Mouse (Mus musculus): ENCODE measurements around the gene Leng1. TPM values are rescaled to one million over a fixed set of nuclear protein-coding genes. Genes with fewer than 3 reads are reported as not detected.
"Not testable (repeated sequence)": the region's sequence is repeated elsewhere in the genome, so short reads cannot be mapped to it uniquely, and the experiment has no call there.

The Leng1 gene
- polyA plus RNA-seq, 1 experiment from 2014 or later = 13.4 TPM

GRCm38 (mm10) chr7:3706343-3706934 lies 40.8 kb upstream of the Leng1 start:
- peaks cover 23% of the 10 kb centered on the region for H3K36me3 ChIP-seq (ENCODE audit: control insufficient read depth, insufficient read depth, low read length)
- H3K4me3 ChIP-seq (ENCODE audit: low read depth, low read length) = peak overlapping the region; percentile 95
- no peaks in the 10 kb centered on the region for H3K9me3 ChIP-seq (ENCODE audit: control insufficient read depth, low read length)
- H3K4me1 ChIP-seq (replicated peaks; ENCODE audit: control insufficient read depth, insufficient read depth, low read length) = peaks cover 7% of the 10 kb centered on the region; the same call in 1 of the 2 replicates
- ATAC-seq (replicated peaks; ENCODE audit: low FRiP score) = no peak
- 47% methylated on average over 11 of the region's 11 CpGs for WGBS
- H3K4me2 ChIP-seq = peak overlapping the region; percentile 94
- no peak for DNase-seq (ENCODE audit: low spot score)
- H3K27me3 ChIP-seq (replicated peaks; ENCODE audit: control insufficient read depth, insufficient read depth, low read length) = no peaks in the 10 kb centered on the region
- peak overlapping the region; percentile 95 for H3K27ac ChIP-seq (ENCODE audit: low read depth, low read length)
- peak overlapping the region; percentile 98 for H3K9ac ChIP-seq (ENCODE audit: low read depth, low read length)

- H3K9ac ChIP-seq (ENCODE audit: low read depth, low read length) = peak overlapping the region; percentile 98
- H3K4me3 ChIP-seq (ENCODE audit: low read depth, low read length) = peak overlapping the region; percentile 95
- whole genome bisulfite sequencing = 32% methylated on average over 6 of the region's 6 CpGs
- H3K4me2 ChIP-seq = peak overlapping the region; percentile 94
- peaks cover 23% of the 10 kb centered on the region for H3K36me3 ChIP-seq (ENCODE audit: control insufficient read depth, insufficient read depth, low read length)
- H3K27ac ChIP-seq (ENCODE audit: low read depth, low read length) = peak overlapping the region; percentile 95
- ATAC-seq (replicated peaks; ENCODE audit: low FRiP score) = no peak
- DNase-seq (ENCODE audit: low spot score) = no peak
- H3K27me3 ChIP-seq (replicated peaks; ENCODE audit: control insufficient read depth, insufficient read depth, low read length) = no peaks in the 10 kb centered on the region
- H3K4me1 ChIP-seq (replicated peaks; ENCODE audit: control insufficient read depth, insufficient read depth, low read length) = peaks cover 7% of the 10 kb centered on the region; the same call in 1 of the 2 replicates
- H3K9me3 ChIP-seq (ENCODE audit: control insufficient read depth, low read length) = no peaks in the 10 kb centered on the region
These were observed 40.3 kb upstream of the Leng1 start for GRCm38 (mm10) chr7:3705911-3706310.

- Histone ChIP-seq H3K4me3 (ENCODE audit: low read depth, low read length) (peak overlapping the region; percentile 95), H3K27ac (ENCODE audit: low read depth, low read length) (peak overlapping the region; percentile 95), H3K9ac (ENCODE audit: low read depth, low read length) (peak overlapping the region; percentile 98), H3K36me3 (ENCODE audit: control insufficient read depth, insufficient read depth, low read length) (peaks cover 23% of the 10 kb centered on the region), H3K4me2 (peak overlapping the region; percentile 94)
- not testable (repeated sequence) for H3K27me3 ChIP-seq (replicated peaks; ENCODE audit: control insufficient read depth, insufficient read depth, low read length); H3K9me3 ChIP-seq (ENCODE audit: control insufficient read depth, low read length); ATAC-seq (replicated peaks; ENCODE audit: low FRiP score); DNase-seq (ENCODE audit: low spot score); H3K4me1 ChIP-seq (replicated peaks; ENCODE audit: control insufficient read depth, insufficient read depth, low read length)
- WGBS = 3% methylated on average over 6 of the region's 7 CpGs
These were observed 39.8 kb upstream of the Leng1 start for GRCm38 (mm10) chr7:3705461-3705860.

GRCm38 (mm10) chr7:3704475-3704874 lies 38.8 kb upstream of the Leng1 start:
- Histone ChIP-seq H3K9me3 (ENCODE audit: control insufficient read depth, low read length) (no peaks in the 10 kb centered on the region), H3K27ac (ENCODE audit: low read depth, low read length) (peak overlapping the region; percentile 95), H3K36me3 (ENCODE audit: control insufficient read depth, insufficient read depth, low read length) (peaks cover 23% of the 10 kb centered on the region), H3K4me3 (ENCODE audit: low read depth, low read length) (peak overlapping the region; percentile 95), H3K4me1 (replicated peaks; ENCODE audit: control insufficient read depth, insufficient read depth, low read length) (peaks cover 7% of the 10 kb centered on the region; the same call in 1 of the 2 replicates), H3K27me3 (replicated peaks; ENCODE audit: control insufficient read depth, insufficient read depth, low read length) (no peaks in the 10 kb centered on the region), H3K9ac (ENCODE audit: low read depth, low read length) (peak overlapping the region; percentile 98), H3K4me2 (peak overlapping the region; percentile 94)
- WGBS = under 1% methylated on average over 20 of the region's 20 CpGs
- no peak for ATAC-seq (replicated peaks; ENCODE audit: low FRiP score)
- DNase-seq (ENCODE audit: low spot score) = no peak

GRCm38 (mm10) chr7:3703879-3704441 lies 38.3 kb upstream of the Leng1 start, which contains the start of gene Rps9:
Gene Rps9 (plus strand): TSS chr7:3703993.
- H3K27me3 ChIP-seq (replicated peaks; ENCODE audit: control insufficient read depth, insufficient read depth, low read length) = no peaks in the 10 kb centered on the region
- peak within 1 kb of the TSS; percentile 94 for H3K4me2 ChIP-seq
- DNase-seq (ENCODE audit: low spot score) = peak; percentile 90
- H3K27ac ChIP-seq (ENCODE audit: low read depth, low read length) = peak within 1 kb of the TSS; percentile 95
- H3K9me3 ChIP-seq (ENCODE audit: control insufficient read depth, low read length) = no peaks in the 10 kb centered on the region
- H3K4me3 ChIP-seq (ENCODE audit: low read depth, low read length) = peak within 1 kb of the TSS; percentile 95
- ATAC-seq (replicated peaks; ENCODE audit: low FRiP score) = peak; percentile 84
- peaks cover 23% of the 10 kb centered on the region for H3K36me3 ChIP-seq (ENCODE audit: control insufficient read depth, insufficient read depth, low read length)
- peak within 1 kb of the TSS; percentile 98 for H3K9ac ChIP-seq (ENCODE audit: low read depth, low read length)
- 2% methylated on average over 42 of the region's 42 CpGs for WGBS
- peaks cover 7% of the 10 kb centered on the region; the same call in 1 of the 2 replicates for H3K4me1 ChIP-seq (replicated peaks; ENCODE audit: control insufficient read depth, insufficient read depth, low read length)

GRCm38 (mm10) chr7:3703148-3703878 lies 37.7 kb upstream of the Leng1 start:
- peaks cover 23% of the 10 kb centered on the region for H3K36me3 ChIP-seq (ENCODE audit: control insufficient read depth, insufficient read depth, low read length)
- H3K4me1 ChIP-seq (replicated peaks; ENCODE audit: control insufficient read depth, insufficient read depth, low read length) = peaks cover 7% of the 10 kb centered on the region; the same call in 1 of the 2 replicates
- peak; percentile 47 for ATAC-seq (replicated peaks; ENCODE audit: low FRiP score)
- 18% methylated on average over 6 of the region's 6 CpGs for WGBS
- DNase-seq (ENCODE audit: low spot score) = no peak
- no peaks in the 10 kb centered on the region for H3K27me3 ChIP-seq (replicated peaks; ENCODE audit: control insufficient read depth, insufficient read depth, low read length)
- H3K9ac ChIP-seq (ENCODE audit: low read depth, low read length) = peak overlapping the region; percentile 98
- H3K9me3 ChIP-seq (ENCODE audit: control insufficient read depth, low read length) = no peaks in the 10 kb centered on the region
- H3K4me2 ChIP-seq = peak overlapping the region; percentile 94
- H3K27ac ChIP-seq (ENCODE audit: low read depth, low read length) = peak overlapping the region; percentile 95
- H3K4me3 ChIP-seq (ENCODE audit: low read depth, low read length) = peak overlapping the region; percentile 95

- no peak overlapping the region for H3K9ac ChIP-seq (ENCODE audit: low read depth, low read length)
- H3K4me1 ChIP-seq (replicated peaks; ENCODE audit: control insufficient read depth, insufficient read depth, low read length) = 0 out of 2 replicates have a peak, but pooled peaks cover 3% of the 10 kb centered on the region
- no peak for ATAC-seq (replicated peaks; ENCODE audit: low FRiP score)
- H3K27ac ChIP-seq (ENCODE audit: low read depth, low read length) = no peak overlapping the region
- H3K27me3 ChIP-seq (replicated peaks; ENCODE audit: control insufficient read depth, insufficient read depth, low read length) = no peaks in the 10 kb centered on the region
- 89% methylated on average over 6 of the region's 6 CpGs for WGBS
- H3K4me3 ChIP-seq (ENCODE audit: low read depth, low read length) = no peak overlapping the region
- no peak for DNase-seq (ENCODE audit: low spot score)
- H3K4me2 ChIP-seq = no peak overlapping the region
- peaks cover 3% of the 10 kb centered on the region; the same call in 1 of the 2 replicates for H3K36me3 ChIP-seq (ENCODE audit: control insufficient read depth, insufficient read depth, low read length)
- no peaks in the 10 kb centered on the region for H3K9me3 ChIP-seq (ENCODE audit: control insufficient read depth, low read length)
These were observed 32.8 kb upstream of the Leng1 start for GRCm38 (mm10) chr7:3698471-3698870.

GRCm38 (mm10) chr7:3694949-3695305 lies 29.3 kb upstream of the Leng1 start:
- Histone ChIP-seq H3K4me1 (replicated peaks; ENCODE audit: control insufficient read depth, insufficient read depth, low read length) (peaks cover 12% of the 10 kb centered on the region), H3K4me2 (peak overlapping the region; percentile 98), H3K9ac (ENCODE audit: low read depth, low read length) (peak overlapping the region; percentile 70), H3K27ac (ENCODE audit: low read depth, low read length) (0 out of 2 replicates have a peak overlapping the region, but pooled peaks have one; percentile 95), H3K4me3 (ENCODE audit: low read depth, low read length) (peak overlapping the region; percentile 76)
- not testable (repeated sequence) for H3K9me3 ChIP-seq (ENCODE audit: control insufficient read depth, low read length); ATAC-seq (replicated peaks; ENCODE audit: low FRiP score); DNase-seq (ENCODE audit: low spot score); H3K27me3 ChIP-seq (replicated peaks; ENCODE audit: control insufficient read depth, insufficient read depth, low read length); H3K36me3 ChIP-seq (ENCODE audit: control insufficient read depth, insufficient read depth, low read length)
- 10% methylated on average over 9 of the region's 9 CpGs for WGBS

Data from liver, embryonic 11.5 days (tissue).